Mouse (Mus musculus) urinary bladder, adult 18-20 months (tissue): ENCODE data around the gene Pcdh7.

Experiments
- DNase-seq, 2 experiments: peaks; one replicate each; pipeline ENCODE4 v3.0.0; 2022; ENCODE audit warnings: low spot score in 2 of 2, mixed read lengths in 2 of 2

The Pcdh7 gene

DNA sequence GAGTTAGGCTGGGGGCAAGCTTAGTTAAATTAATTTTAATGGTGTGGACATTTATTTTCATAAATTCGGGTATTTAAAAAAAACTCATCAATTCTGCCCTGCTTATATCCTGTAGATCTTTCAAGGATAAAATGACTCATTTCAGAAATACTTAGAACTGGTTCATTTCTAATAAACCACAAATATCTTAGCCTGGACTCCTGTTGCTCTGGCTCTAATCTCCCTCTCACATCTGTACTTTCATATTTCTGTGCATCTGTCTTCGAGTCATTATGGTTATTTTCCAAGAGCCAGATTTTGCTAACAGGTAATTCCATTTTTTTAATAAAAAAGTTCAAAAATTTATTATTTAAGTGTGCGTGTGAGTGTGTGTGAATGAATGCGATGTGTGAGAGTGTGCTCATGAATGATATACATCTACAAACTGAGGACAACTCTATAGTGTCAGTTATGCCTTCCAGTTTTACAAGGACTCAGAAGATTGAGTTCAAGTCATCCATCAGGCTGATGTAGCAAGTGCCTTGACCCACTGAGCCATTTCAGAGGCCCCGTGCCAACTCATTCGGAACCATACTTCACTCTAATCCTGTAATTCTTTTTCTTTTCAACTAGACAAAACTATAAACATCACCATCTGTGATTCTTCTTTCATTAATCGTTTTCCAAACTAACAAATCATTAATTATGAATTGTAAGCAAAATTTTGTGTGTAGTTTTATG lies 80.3 kb downstream of the Pcdh7 start:
- DNase-seq: no peak

GRCm38 (mm10) chr5:57803108-57803507 lies 85.3 kb downstream of the Pcdh7 start:
- DNase-seq: no peak

- DNase-seq: no peak
Observed at GRCm38 (mm10) chr5:57803890-57804289, 86.1 kb downstream of the Pcdh7 start.

DNA sequence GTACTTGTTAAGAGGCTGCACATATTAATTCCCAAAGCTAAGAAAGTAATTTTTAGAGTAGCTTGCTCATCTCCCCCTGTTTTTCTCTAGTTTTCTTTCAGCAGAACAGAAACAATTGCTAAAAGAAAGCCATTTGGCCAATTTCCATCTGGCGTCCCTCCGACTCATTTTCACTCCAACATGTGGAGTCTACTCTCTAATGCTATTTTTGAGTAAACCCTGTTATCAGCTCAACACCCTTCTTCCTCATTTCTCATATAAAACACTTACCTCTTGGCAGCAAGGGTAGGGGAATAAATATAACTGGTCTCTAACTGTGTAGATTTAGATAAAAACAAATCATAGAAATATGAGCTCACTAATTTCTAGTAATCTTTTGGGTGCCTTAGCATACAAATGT lies 89.6 kb downstream of the Pcdh7 start:
- no peak for DNase-seq

DNA sequence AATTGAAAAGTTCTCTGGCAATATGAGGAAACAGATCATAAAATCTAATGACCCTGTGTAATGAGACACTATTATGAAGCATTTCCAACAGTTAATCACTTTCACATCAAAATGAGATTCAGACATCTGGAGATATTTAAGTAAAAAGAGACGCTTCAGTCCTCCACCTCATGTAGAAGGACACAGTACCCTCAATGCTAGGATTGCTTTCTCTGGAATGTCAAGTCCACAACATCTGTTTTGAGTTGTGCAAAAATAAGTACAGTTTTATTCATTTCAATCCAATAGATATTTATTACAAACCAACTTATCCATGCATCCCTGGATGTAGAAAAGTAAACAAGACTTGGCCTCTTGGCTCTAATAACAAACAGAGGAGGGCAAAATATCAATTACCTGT lies 92.9 kb downstream of the Pcdh7 start:
- no peak for DNase-seq

DNA sequence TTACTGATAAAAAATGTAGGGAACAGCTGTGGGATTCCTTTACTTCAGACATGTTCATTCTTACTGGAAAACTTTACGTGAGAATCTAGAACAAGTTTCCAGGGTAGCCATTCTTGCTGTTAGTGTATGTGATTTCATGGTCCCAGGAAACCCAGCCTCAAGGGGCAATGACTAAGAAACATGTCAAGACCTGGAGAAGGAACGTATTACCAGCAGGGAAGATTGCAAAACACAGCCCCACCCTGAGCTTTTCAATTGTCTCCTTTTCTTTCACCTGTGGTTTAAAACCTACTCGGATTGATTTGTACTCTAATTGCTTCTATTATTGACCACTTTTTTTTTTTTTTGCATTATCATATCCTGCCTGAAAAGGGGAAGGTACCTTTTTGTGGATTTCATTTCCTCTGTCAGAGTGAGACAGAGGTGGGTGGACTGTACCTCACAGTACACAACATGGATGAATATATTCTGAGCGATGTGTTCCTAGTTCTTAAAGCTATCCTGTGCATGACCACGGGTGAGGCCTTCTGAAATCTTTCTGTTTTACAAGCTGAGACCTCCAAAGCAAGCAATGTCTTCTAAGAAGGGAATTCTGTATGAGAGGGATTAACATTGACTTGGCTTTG lies 98.3 kb downstream of the Pcdh7 start:
- no peak for DNase-seq

- DNase-seq: no peak
Observed at GRCm38 (mm10) chr5:57819788-57820187, 102.0 kb downstream of the Pcdh7 start.

DNA sequence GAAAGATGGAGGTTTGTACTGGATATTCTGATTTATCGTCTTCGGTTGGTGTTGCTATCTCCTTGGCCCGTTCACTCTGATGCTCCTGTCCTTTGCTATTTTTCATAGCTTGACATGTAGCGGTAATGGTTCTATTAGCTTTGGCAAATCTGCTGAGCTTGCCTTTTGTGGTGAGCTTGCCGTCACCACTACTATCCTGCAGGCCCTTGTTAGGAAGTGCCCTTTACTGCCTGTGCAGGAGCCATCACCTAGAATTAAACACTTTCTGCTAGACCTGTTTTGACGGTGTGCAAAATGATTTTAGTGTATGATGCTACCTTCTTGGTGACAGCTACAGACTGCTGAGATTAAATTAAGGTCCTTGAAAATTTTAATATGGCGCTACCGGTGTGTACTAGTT lies 103.3 kb downstream of the Pcdh7 start:
- no peak for DNase-seq

GRCm38 (mm10) chr5:57828437-57828836 lies 110.7 kb downstream of the Pcdh7 start:
- DNase-seq: no peak

DNA sequence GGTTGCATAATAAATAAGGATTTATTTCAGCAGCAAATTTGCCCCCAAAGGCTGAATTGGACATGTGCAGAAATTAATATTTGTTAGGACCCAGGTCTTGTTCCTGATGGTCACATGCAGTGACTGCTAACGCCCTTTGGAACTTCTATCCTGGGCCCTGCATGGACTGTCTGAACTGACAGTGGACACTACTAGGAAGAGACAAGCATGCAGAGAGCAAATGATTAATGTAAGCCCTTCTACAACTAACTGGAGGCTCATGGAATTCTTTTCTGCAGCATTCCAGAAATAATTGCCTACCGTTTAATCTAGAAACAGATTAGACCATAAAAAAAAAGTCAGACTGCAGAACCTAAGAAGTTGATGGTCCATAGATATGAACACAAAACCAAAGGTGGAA lies 119.4 kb downstream of the Pcdh7 start:
- DNase-seq: no peak

DNA sequence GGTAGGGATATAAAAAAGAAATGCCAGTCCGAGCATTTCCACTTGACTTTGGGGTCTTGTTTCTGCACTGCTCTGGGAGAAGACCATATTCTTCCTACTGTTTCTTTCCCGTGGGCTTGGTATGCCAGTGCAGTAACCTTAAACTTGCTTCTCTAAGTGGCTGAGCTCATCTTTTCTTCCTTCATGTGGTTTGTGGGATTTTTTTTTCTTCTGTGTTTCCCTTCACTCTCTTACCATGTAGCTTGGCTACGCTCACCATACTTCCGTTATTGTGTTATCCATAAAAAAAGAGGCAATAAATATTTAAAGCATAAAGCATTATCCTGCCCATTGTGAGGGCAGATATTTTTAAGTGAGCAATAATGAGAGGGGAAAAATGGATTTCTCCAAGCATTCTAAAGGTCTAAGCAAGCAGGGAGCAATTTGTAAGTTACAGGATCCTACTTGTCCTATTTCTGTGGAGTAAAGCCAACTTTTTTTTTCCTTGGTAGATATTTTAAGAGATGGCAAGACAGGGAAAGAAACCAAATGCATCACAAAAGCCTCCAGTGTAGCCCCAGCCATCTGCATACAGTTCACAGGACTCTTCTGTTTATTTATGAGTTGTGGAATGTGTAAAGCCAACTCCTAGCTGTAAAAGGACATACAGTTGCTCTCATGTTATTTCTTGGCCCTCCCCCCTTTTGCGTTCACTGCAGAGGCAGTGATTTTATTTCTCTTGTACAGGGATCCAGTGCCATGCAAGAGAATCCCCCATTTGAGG lies 123.8 kb downstream of the Pcdh7 start:
- DNase-seq: no peak

DNA sequence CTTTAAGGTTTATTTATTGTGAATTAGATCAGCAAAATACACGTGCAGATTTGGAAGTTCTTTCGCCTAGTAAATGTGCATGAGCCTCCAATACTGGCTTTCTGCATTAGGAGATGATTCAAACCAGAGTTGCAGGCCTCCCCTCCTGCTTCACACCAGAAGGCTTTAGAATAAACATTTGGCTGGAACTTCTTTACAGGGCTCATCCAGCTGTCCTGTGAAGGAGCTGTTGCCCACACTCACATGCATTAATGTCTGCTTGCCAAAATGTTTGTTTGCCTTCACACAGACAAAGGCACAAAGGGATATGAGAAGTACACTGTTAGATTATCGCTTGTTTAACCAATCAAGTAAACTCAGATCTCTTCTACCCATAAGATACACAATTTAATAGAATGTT lies 129.7 kb downstream of the Pcdh7 start:
- DNase-seq: no peak

GRCm38 (mm10) chr5:57850111-57850510 lies 132.3 kb downstream of the Pcdh7 start:
- no peak for DNase-seq

- DNase-seq: no peak
Observed at GRCm38 (mm10) chr5:57857316-57857715, 139.5 kb downstream of the Pcdh7 start.

DNA sequence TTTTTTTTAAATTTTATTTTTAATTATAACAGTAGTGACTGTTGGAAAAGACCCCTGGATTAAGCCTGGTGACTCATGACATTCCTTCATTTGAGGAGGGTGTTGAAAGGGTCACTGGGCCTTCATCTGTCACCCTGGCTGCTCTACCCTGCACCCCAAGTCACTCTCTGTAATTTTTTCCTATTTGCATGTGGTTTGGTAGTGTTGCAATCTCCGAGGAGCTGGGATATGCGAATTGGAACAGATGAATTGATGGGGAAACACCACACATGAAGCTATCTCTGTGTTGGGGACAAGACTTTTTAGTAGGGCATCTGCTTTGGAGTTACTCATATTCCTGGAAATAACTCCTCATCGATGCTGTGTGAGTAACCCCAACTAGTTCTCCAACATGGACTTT lies 146.5 kb downstream of the Pcdh7 start:
- DNase-seq: no peak

DNA sequence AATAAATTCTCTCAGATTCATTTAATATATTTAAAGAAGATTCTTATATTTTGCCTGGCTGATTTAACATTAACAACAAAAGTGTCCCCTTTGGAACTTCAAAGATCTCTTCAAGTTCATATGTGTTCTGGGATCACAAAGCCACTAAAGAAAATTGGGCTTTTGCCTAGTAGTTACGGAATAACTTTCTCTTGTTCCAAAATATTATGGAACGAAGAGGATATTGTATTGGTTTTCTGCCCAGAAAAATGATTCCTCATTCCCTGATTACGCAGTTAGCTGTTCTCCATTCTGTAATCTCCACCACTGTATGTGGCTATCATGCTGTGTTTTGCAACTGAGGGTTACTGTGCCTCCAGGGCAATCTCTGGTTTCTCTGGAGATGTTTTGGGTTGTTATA lies 147.5 kb downstream of the Pcdh7 start:
- DNase-seq: no peak

- DNase-seq: no peak
Observed at GRCm38 (mm10) chr5:57866097-57866496, 148.3 kb downstream of the Pcdh7 start.

- no peak for DNase-seq
Observed at GRCm38 (mm10) chr5:57867906-57868305, 150.1 kb downstream of the Pcdh7 start.

DNA sequence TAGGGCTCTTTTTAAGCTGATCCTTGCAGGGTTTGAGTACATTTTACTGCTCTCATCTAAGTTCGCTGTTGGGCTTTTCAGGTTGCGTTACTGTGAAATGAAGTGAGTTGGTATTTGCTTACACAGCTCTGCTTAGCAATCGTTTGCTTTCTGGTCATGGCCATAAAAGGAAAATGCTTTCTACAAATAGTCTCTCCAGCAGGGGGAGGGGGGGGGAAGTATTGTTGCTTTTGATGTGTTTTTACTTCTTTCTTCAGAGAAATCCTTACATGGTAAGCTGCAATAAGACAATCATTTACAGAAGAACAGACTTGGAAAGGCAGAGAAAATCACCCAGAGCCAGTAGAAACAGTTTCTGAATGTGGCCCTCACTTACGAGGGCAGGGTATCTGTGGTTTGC lies 150.9 kb downstream of the Pcdh7 start:
- no peak for DNase-seq

DNA sequence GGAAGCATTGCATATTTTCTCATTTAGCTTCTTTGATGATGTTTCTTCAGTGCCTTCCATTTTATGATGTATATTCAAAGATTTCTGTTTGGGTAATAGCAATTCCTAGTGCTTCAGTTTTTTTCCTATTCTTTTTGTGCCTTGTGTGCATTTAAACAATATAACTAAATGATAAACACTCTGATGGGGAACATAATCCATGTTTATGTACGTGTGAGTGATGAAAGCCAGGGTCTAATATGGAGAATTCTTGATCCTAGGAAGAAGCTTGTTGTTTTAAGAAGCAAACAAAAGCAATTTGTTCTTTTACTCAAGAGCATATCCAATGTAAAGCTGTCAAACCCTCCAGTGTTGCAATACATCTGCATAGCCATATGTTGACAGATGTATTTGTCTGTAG lies 153.0 kb downstream of the Pcdh7 start:
- DNase-seq: no peak

- DNase-seq: no peak
Observed at GRCm38 (mm10) chr5:57884982-57885381, 167.2 kb downstream of the Pcdh7 start.

GRCm38 (mm10) chr5:57899018-57899614 lies 181.3 kb downstream of the Pcdh7 start:
- DNase-seq: no peak

GRCm38 (mm10) chr5:57907218-57907617 lies 189.5 kb downstream of the Pcdh7 start:
- DNase-seq: no peak
